Mouse (Mus musculus) MEL (cell line): ENCODE results near the gene Vav2.

Experiments
- CTCF ChIP-seq, 3 experiments: IDR thresholded peaks in 2 of 3; conservative IDR thresholded peaks in 1 of 3; 2 replicates each; pipeline ENCODE4 v1.5.1; 2011 to 2012; ENCODE audit warnings: low read length in 3 of 3, low read depth in 2 of 3, mild to moderate bottlenecking in 2 of 3, improper control_type of control experiment in 1 of 3, inconsistent platforms in 1 of 3, mixed read lengths in 1 of 3, moderate library complexity in 1 of 3; ENCODE audit not compliant: control insufficient read depth in 1 of 3, insufficient read depth in 1 of 3, poor library complexity in 1 of 3, severe bottlenecking in 1 of 3
- E2F4 ChIP-seq: IDR thresholded peaks from 2 replicates; pipeline ENCODE4 v1.6.1; 2011; ENCODE audit warnings: low read depth, low read length, improper control_type of control experiment, borderline replicate concordance
- EP300 ChIP-seq, 2 experiments: IDR thresholded peaks; 2 replicates each; pipeline ENCODE4 v1.6.1; 2011; ENCODE audit warnings: improper control_type of control experiment in 2 of 2, low read length in 2 of 2, low read depth in 1 of 2, mild to moderate bottlenecking in 1 of 2
- MAX ChIP-seq: IDR thresholded peaks from 2 replicates; pipeline ENCODE4 v1.6.1; 2011; ENCODE audit warnings: low read length, improper control_type of control experiment
- MAZ ChIP-seq: IDR thresholded peaks from 2 replicates; pipeline ENCODE4 v1.6.1; 2012; ENCODE audit warnings: low read depth, mild to moderate bottlenecking, inconsistent platforms, low read length, improper control_type of control experiment
- POLR2A ChIP-seq, 2 experiments: IDR thresholded peaks; 2 replicates each; pipeline ENCODE4 v1.6.1; 2011 to 2012; ENCODE audit warnings: low read length in 2 of 2, mild to moderate bottlenecking in 2 of 2, control low read depth in 1 of 2, improper control_type of control experiment in 1 of 2, low read depth in 1 of 2, moderate library complexity in 1 of 2; ENCODE audit not compliant: control insufficient read depth in 1 of 2, insufficient read depth in 1 of 2, poor library complexity in 1 of 2
- TAL1 ChIP-seq: IDR thresholded peaks from 2 replicates; pipeline ENCODE4 v1.6.1; 2012; ENCODE audit warnings: mild to moderate bottlenecking, inconsistent platforms, low read length, moderate library complexity, mixed read lengths
- TBP ChIP-seq: IDR thresholded peaks from 2 replicates; pipeline ENCODE4 v1.8.0; 2011; ENCODE audit warnings: low read depth, low read length, improper control_type of control experiment
- USF1 ChIP-seq: IDR thresholded peaks from 2 replicates; pipeline ENCODE4 v1.6.1; 2014; ENCODE audit warnings: low read depth, mild to moderate bottlenecking, inconsistent platforms, low read length, improper control_type of control experiment, moderate library complexity
- ZC3H11A ChIP-seq: IDR thresholded peaks from 2 replicates; pipeline ENCODE4 v1.6.1; 2012; ENCODE audit warnings: low read depth, mild to moderate bottlenecking, inconsistent platforms, low read length, improper control_type of control experiment

GRCm38 (mm10) chr2:27361786-27362185, 65.0 kb downstream of the Vav2 start:
- no peak for TF ChIP-seq USF1
- TF ChIP-seq CTCF (IDR thresholded peaks at IDR 0.05 in 2 of 3, conservative IDR thresholded peaks at IDR 0.05 in 1 of 3; ENCODE audit: control insufficient read depth in 1 of 3, insufficient read depth in 1 of 3, low read depth in 2 of 3, low read length in 3 of 3, poor library complexity in 1 of 3, severe bottlenecking in 1 of 3), result no peak
- TF ChIP-seq E2F4, result no peak
- no peak for TF ChIP-seq EP300 (IDR thresholded peaks at IDR 0.05; ENCODE audit: low read depth in 1 of 2, low read length in 2 of 2)
- TF ChIP-seq POLR2A (IDR thresholded peaks at IDR 0.05; ENCODE audit: control insufficient read depth in 1 of 2, insufficient read depth in 1 of 2, low read depth in 1 of 2, low read length in 2 of 2, poor library complexity in 1 of 2), result no peak
- no peak for TF ChIP-seq TAL1
- no peak for TF ChIP-seq TBP
- no peak for TF ChIP-seq MAZ
- no peak for TF ChIP-seq MAX
- no peak for TF ChIP-seq ZC3H11A
